Mouse (Mus musculus) CH12.LX (cell line): ENCODE results near the gene Ugt1a2.

Source experiments
- CTCF ChIP-seq, 2 experiments: IDR thresholded peaks in 1 of 2; conservative IDR thresholded peaks in 1 of 2; 2 replicates each; pipeline ENCODE4 v1.5.1; 2011 to 2012; ENCODE audit warnings: low read depth in 2 of 2, low read length in 2 of 2, improper control_type of control experiment in 1 of 2, inconsistent platforms in 1 of 2, mild to moderate bottlenecking in 1 of 2, moderate library complexity in 1 of 2
- EP300 ChIP-seq: IDR thresholded peaks from 2 replicates; pipeline ENCODE4 v1.6.1; 2011; ENCODE audit warnings: low read length, improper control_type of control experiment
- ETS1 ChIP-seq: conservative IDR thresholded peaks from 2 replicates; pipeline ENCODE4 v1.6.1; 2012; ENCODE audit warnings: low read depth, mild to moderate bottlenecking, inconsistent platforms, low read length, improper control_type of control experiment, moderate library complexity
- HCFC1 ChIP-seq: IDR thresholded peaks from 2 replicates; pipeline ENCODE4 v1.6.1; 2012; ENCODE audit warnings: low read depth, mild to moderate bottlenecking, inconsistent platforms, low read length, improper control_type of control experiment
- MAX ChIP-seq: IDR thresholded peaks from 2 replicates; pipeline ENCODE4 v1.6.1; 2011; ENCODE audit warnings: low read length, improper control_type of control experiment
- MEF2A ChIP-seq: IDR thresholded peaks from 2 replicates; pipeline ENCODE4 v1.6.1; 2014; ENCODE audit warnings: low read depth, mild to moderate bottlenecking, inconsistent platforms, low read length, improper control_type of control experiment, borderline replicate concordance
- MXI1 ChIP-seq: IDR thresholded peaks from 2 replicates; pipeline ENCODE4 v1.6.1; 2011; ENCODE audit warnings: mild to moderate bottlenecking, low read depth, low read length, improper control_type of control experiment
- PAX5 ChIP-seq: IDR thresholded peaks from 2 replicates; pipeline ENCODE4 v1.6.1; 2012; ENCODE audit warnings: low read length, inconsistent platforms, mixed read lengths
- POLR2AphosphoS2 ChIP-seq: IDR thresholded peaks from 2 replicates; pipeline ENCODE4 v1.6.1; 2011; ENCODE audit warnings: low read depth, low read length, improper control_type of control experiment

- TF ChIP-seq MEF2A: no peak
- TF ChIP-seq EP300: no peak
- TF ChIP-seq CTCF (conservative IDR thresholded peaks at IDR 0.05 in 1 of 2, IDR thresholded peaks at IDR 0.05 in 1 of 2; ENCODE audit: low read depth in 2 of 2, low read length in 2 of 2): no peak
- TF ChIP-seq PAX5: no peak
- TF ChIP-seq MAX: no peak
- no peak for TF ChIP-seq MXI1
- no peak for TF ChIP-seq ETS1
- no peak for TF ChIP-seq HCFC1
- no peak for TF ChIP-seq POLR2AphosphoS2
Observed at GRCm38 (mm10) chr1:88213061-88213460, 12.7 kb downstream of the Ugt1a2 start.
